Mouse (Mus musculus) embryonic facial prominence, embryonic 12.5 days (tissue): ENCODE data around the gene Slc25a33. TPM values are rescaled to one million over a fixed set of nuclear protein-coding genes. Genes with fewer than 3 reads are reported as not detected.
"Not testable (repeated sequence)": the region's sequence is repeated elsewhere in the genome, so short reads cannot be mapped to it uniquely, and the experiment has no call there.

Experiments used
- ATAC-seq: fragments of 200-750 bp; cut with Nextera tagmentation; 2 replicates; pipeline ENCODE4 v1.8.0; 2017; ENCODE audit not compliant: insufficient number of reproducible peaks, insufficient read depth, low FRiP score, low TSS enrichment
- H3K27ac ChIP-seq: fragments of 300-500 bp; sonication (generic); 2 replicates; pipeline ENCODE4 v1.5.1; 2016; ENCODE audit warnings: mild to moderate bottlenecking
- H3K27me3 ChIP-seq: fragments of 300-500 bp; sonication (generic); 2 replicates; pipeline ENCODE4 v1.6.1; 2016; ENCODE audit warnings: mild to moderate bottlenecking, moderate library complexity
- H3K36me3 ChIP-seq: fragments of 300-500 bp; sonication (generic); 2 replicates; pipeline ENCODE4 v1.6.1; 2016; ENCODE audit warnings: mild to moderate bottlenecking
- H3K4me1 ChIP-seq: fragments of 300-500 bp; sonication (generic); 2 replicates; pipeline ENCODE4 v1.6.1; 2016
- H3K4me2 ChIP-seq: fragments of 300-500 bp; sonication (generic); replicated peaks from 2 replicates; pipeline ENCODE4 v1.6.1; 2016; ENCODE audit warnings: mild to moderate bottlenecking, moderate library complexity
- H3K4me3 ChIP-seq: fragments of 300-500 bp; sonication (generic); 2 replicates; pipeline ENCODE4 v1.5.1; 2016; ENCODE audit warnings: mild to moderate bottlenecking
- H3K9ac ChIP-seq: fragments of 300-500 bp; sonication (generic); 2 replicates; pipeline ENCODE4 v1.6.1; 2016; ENCODE audit warnings: mild to moderate bottlenecking, moderate library complexity
- H3K9me3 ChIP-seq: fragments of 300-500 bp; sonication (generic); 2 replicates; pipeline ENCODE4 v1.6.1; 2016; ENCODE audit warnings: mild to moderate bottlenecking, moderate library complexity
- WGBS: fragments of 180-500 bp; shearing (Covaris S2); methylation state at CpG from one replicate; pipeline ENCODE4 v1.1.7; 2016; 5-methylcytosine and 5-hydroxymethylcytosine counted together
- polyA plus RNA-seq: library from polyadenylated mRNA; unstranded; fragments of >200 nt; fragmentation: Nextera tagmentation; extraction: Ambion mirVana; gene quantifications from 2 replicates; pipeline ENCODE4 v1.2.1, GENCODE M21; 2016

Gene Slc25a33
- polyA plus RNA-seq, 1 experiment from 2014 or later, result 15.7 TPM

- no peaks in the 10 kb centered on the region for H3K9me3 ChIP-seq
- no peak overlapping the region for H3K4me3 ChIP-seq
- no peak overlapping the region for H3K9ac ChIP-seq
- no peak for ATAC-seq
- WGBS, result 42% methylated on average over 5 of the region's 5 CpGs
- no peak overlapping the region for H3K27ac ChIP-seq
- H3K36me3 ChIP-seq, result peaks cover 10% of the 10 kb centered on the region; the same call in 1 of the 2 replicates
- no peaks in the 10 kb centered on the region for H3K27me3 ChIP-seq
- 0 out of 2 replicates have a peak, but pooled peaks cover 4% of the 10 kb centered on the region for H3K4me1 ChIP-seq
- H3K4me2 ChIP-seq, result no peak overlapping the region
Measured at GRCm38 (mm10) chr4:149750671-149751070, 23.4 kb downstream of the Slc25a33 start.

GRCm38 (mm10) chr4:149749663-149750015, 24.4 kb downstream of the Slc25a33 start:
- whole genome bisulfite sequencing, result 90% methylated on average over 3 of the region's 3 CpGs
- H3K27ac ChIP-seq, H3K4me3 ChIP-seq, H3K27me3 ChIP-seq, H3K9me3 ChIP-seq, H3K4me2 ChIP-seq, H3K9ac ChIP-seq, ATAC-seq, H3K4me1 ChIP-seq: not testable (repeated sequence)
- H3K36me3 ChIP-seq, result peaks cover 13% of the 10 kb centered on the region; the same call in 1 of the 2 replicates

GRCm38 (mm10) chr4:149749003-149749662, 24.9 kb downstream of the Slc25a33 start:
- Histone ChIP-seq H3K9me3 (no peaks in the 10 kb centered on the region), H3K4me3 (no peak overlapping the region), H3K36me3 (peaks cover 14% of the 10 kb centered on the region; the same call in 1 of the 2 replicates), H3K4me1 (0 out of 2 replicates have a peak, but pooled peaks cover 4% of the 10 kb centered on the region), H3K27me3 (no peaks in the 10 kb centered on the region), H3K9ac (no peak overlapping the region), H3K4me2 (no peak overlapping the region), H3K27ac (no peak overlapping the region)
- WGBS, result 73% methylated on average over 18 of the region's 18 CpGs
- no peak for ATAC-seq

GRCm38 (mm10) chr4:149744119-149744518, 30.0 kb downstream of the Slc25a33 start:
- Histone ChIP-seq H3K9ac (no peak overlapping the region), H3K4me2 (no peak overlapping the region), H3K4me1 (no peaks in the 10 kb centered on the region), H3K9me3 (no peaks in the 10 kb centered on the region), H3K27me3 (no peaks in the 10 kb centered on the region), H3K27ac (no peak overlapping the region), H3K4me3 (no peak overlapping the region), H3K36me3 (peaks cover 33% of the 10 kb centered on the region)
- 72% methylated on average over 7 of the region's 7 CpGs for WGBS
- ATAC-seq, result no peak

- Histone ChIP-seq H3K9ac (no peak overlapping the region), H3K36me3 (peaks cover 27% of the 10 kb centered on the region), H3K4me1 (peaks cover 4% of the 10 kb centered on the region), H3K4me3 (no peak overlapping the region), H3K27ac (no peak overlapping the region), H3K27me3 (no peaks in the 10 kb centered on the region), H3K9me3 (no peaks in the 10 kb centered on the region), H3K4me2 (no peak overlapping the region)
- 91% methylated on average over 14 of the region's 14 CpGs for WGBS
- no peak for ATAC-seq
Measured at GRCm38 (mm10) chr4:149742011-149742530, 32.0 kb downstream of the Slc25a33 start.

- Histone ChIP-seq H3K4me2 (no peak overlapping the region), H3K4me1 (peaks cover 22% of the 10 kb centered on the region), H3K27ac (no peak overlapping the region), H3K27me3 (no peaks in the 10 kb centered on the region), H3K36me3 (peaks cover 23% of the 10 kb centered on the region), H3K9me3 (no peaks in the 10 kb centered on the region), H3K4me3 (no peak overlapping the region), H3K9ac (no peak overlapping the region)
- ATAC-seq, result no peak
- 90% methylated on average over 7 of the region's 7 CpGs for WGBS
Measured at GRCm38 (mm10) chr4:149740301-149740700, 33.8 kb downstream of the Slc25a33 start.

GRCm38 (mm10) chr4:149739478-149739877, 34.6 kb downstream of the Slc25a33 start:
- Histone ChIP-seq H3K4me1 (peaks cover 30% of the 10 kb centered on the region), H3K4me3 (no peak overlapping the region), H3K9ac (no peak overlapping the region), H3K27me3 (no peaks in the 10 kb centered on the region), H3K4me2 (no peak overlapping the region), H3K27ac (no peak overlapping the region), H3K9me3 (no peaks in the 10 kb centered on the region), H3K36me3 (peaks cover 19% of the 10 kb centered on the region)
- ATAC-seq, result no peak
- WGBS, result 78% methylated on average over 5 of the region's 5 CpGs

GRCm38 (mm10) chr4:149737383-149738324, 36.4 kb downstream of the Slc25a33 start, which contains the start of gene Tmem201:
Gene Tmem201 (minus strand): TSS chr4:149738044.
- Histone ChIP-seq H3K4me3 (peak within 1 kb of the TSS; percentile 91), H3K4me1 (peaks cover 46% of the 10 kb centered on the region), H3K9me3 (no peaks in the 10 kb centered on the region), H3K27me3 (no peaks in the 10 kb centered on the region), H3K36me3 (peaks cover 8% of the 10 kb centered on the region; the same call in 1 of the 2 replicates), H3K27ac (peak within 1 kb of the TSS; percentile 86), H3K9ac (peak within 1 kb of the TSS; percentile 89), H3K4me2 (peak within 1 kb of the TSS; percentile 96)
- WGBS, result 1% methylated on average over 94 of the region's 97 CpGs
- ATAC-seq, result peak; percentile 80

GRCm38 (mm10) chr4:149736581-149736980, 37.5 kb downstream of the Slc25a33 start:
- 30% methylated on average over 4 of the region's 4 CpGs for WGBS
- peaks cover 8% of the 10 kb centered on the region for H3K36me3 ChIP-seq
- peak overlapping the region; percentile 96 for H3K4me2 ChIP-seq
- H3K27ac ChIP-seq, result no peak overlapping the region
- peak overlapping the region; percentile 89 for H3K9ac ChIP-seq
- peaks cover 46% of the 10 kb centered on the region for H3K4me1 ChIP-seq
- H3K27me3 ChIP-seq, result no peaks in the 10 kb centered on the region
- peak overlapping the region; percentile 91 for H3K4me3 ChIP-seq
- no peaks in the 10 kb centered on the region for H3K9me3 ChIP-seq
- ATAC-seq, result no peak

- no peak overlapping the region for H3K27ac ChIP-seq
- H3K4me3 ChIP-seq, result peak overlapping the region; percentile 91; the same call in 1 of the 2 replicates
- no peaks in the 10 kb centered on the region for H3K27me3 ChIP-seq
- H3K36me3 ChIP-seq, result peaks cover 13% of the 10 kb centered on the region
- H3K4me1 ChIP-seq, result peaks cover 46% of the 10 kb centered on the region
- peak overlapping the region; percentile 96 for H3K4me2 ChIP-seq
- ATAC-seq, result no peak
- H3K9me3 ChIP-seq, result no peaks in the 10 kb centered on the region
- WGBS, result 79% methylated on average over 5 of the region's 5 CpGs
- no peak overlapping the region; the same call in 1 of the 2 replicates for H3K9ac ChIP-seq
Measured at GRCm38 (mm10) chr4:149735624-149736250, 38.3 kb downstream of the Slc25a33 start.

GRCm38 (mm10) chr4:149734730-149735475, 39.2 kb downstream of the Slc25a33 start:
- Histone ChIP-seq H3K4me3 (no peak overlapping the region), H3K27ac (no peak overlapping the region), H3K4me1 (peaks cover 46% of the 10 kb centered on the region), H3K4me2 (no peak overlapping the region), H3K36me3 (peaks cover 21% of the 10 kb centered on the region), H3K9me3 (no peaks in the 10 kb centered on the region), H3K27me3 (no peaks in the 10 kb centered on the region), H3K9ac (no peak overlapping the region)
- 84% methylated on average over 10 of the region's 10 CpGs for WGBS
- no peak for ATAC-seq
